Mouse (Mus musculus) 3T3-L1 (cell line): ENCODE data around the gene Bax.

ENCODE experiments used
- DNase-seq: peaks from one replicate; pipeline ENCODE4 v3.0.0-alpha.2; 2015; ENCODE audit warnings: low read depth, low spot score

The Bax gene

GRCm38 (mm10) chr7:45456721-45457203 is 9.9 kb downstream of the Bax start:
- DNase-seq, result peak; percentile 51

- no peak for DNase-seq
Measured at GRCm38 (mm10) chr7:45455932-45456696, 10.6 kb downstream of the Bax start.

GRCm38 (mm10) chr7:45454971-45455370 is 11.7 kb downstream of the Bax start:
- DNase-seq, result no peak

DNA sequence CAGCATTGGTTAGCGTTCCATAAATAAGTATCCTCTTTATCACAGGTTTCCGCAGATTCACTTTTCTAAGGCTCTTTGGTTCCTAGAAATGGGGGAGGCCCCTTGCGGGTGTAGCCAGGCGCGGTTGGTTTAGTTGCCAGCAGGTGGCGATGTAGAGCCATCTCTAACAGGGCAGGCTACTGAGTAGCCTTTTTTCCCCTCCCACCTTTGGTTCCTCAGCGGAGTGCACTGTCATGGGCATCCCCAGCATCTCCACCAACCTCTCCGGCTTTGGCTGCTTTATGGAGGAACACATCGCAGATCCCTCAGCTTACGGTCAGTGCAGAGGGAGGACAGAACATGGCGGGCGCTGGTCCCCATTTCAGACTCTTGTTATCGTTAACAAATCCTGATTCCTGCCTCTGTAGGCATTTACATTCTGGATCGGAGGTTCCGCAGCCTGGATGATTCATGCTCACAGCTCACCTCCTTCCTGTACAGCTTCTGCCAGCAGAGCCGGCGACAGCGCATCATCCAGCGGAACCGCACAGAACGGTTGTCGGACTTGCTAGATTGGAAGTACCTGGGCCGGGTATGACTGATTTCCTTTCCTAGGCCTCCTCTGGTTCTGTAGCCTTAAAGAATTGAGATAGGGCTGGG is 15.2 kb downstream of the Bax start:
- DNase-seq, result peak; percentile 84

GRCm38 (mm10) chr7:45449974-45450373 is 16.7 kb downstream of the Bax start:
- DNase-seq, result no peak

DNA sequence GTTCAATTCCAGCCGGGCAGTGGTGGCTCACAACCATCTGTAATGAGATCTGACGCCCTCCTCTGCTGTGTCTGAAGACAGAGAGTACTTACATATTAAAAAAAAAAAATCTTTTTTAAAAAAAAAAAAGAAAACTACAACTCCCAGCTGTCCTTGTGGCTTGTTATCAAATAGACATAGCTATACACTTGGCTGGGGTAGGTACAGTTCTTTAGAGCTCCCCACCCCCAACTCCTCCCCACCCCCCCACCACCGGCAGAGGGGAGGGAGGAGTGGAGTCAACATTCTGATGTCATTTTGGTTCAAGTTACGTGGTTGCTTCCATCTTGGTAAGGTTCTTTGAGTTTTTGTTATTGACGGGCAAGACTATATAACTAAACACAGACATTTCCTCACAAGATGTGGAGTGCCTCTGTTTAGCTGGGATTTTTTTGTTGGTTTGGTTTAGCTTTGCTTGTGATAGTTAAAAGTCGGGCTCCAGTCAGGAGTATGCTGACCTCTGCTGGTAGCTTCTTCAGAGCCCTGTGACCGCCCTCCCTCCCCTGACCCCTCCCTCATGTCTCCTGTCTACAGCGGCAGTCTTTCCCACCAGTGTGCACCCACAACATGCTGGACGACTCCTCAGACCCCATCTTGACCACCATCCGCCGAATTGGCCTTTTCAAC is 19.2 kb downstream of the Bax start:
- peak; percentile 38 for DNase-seq

GRCm38 (mm10) chr7:45446589-45446988 is 20.1 kb downstream of the Bax start:
- no peak for DNase-seq

DNA sequence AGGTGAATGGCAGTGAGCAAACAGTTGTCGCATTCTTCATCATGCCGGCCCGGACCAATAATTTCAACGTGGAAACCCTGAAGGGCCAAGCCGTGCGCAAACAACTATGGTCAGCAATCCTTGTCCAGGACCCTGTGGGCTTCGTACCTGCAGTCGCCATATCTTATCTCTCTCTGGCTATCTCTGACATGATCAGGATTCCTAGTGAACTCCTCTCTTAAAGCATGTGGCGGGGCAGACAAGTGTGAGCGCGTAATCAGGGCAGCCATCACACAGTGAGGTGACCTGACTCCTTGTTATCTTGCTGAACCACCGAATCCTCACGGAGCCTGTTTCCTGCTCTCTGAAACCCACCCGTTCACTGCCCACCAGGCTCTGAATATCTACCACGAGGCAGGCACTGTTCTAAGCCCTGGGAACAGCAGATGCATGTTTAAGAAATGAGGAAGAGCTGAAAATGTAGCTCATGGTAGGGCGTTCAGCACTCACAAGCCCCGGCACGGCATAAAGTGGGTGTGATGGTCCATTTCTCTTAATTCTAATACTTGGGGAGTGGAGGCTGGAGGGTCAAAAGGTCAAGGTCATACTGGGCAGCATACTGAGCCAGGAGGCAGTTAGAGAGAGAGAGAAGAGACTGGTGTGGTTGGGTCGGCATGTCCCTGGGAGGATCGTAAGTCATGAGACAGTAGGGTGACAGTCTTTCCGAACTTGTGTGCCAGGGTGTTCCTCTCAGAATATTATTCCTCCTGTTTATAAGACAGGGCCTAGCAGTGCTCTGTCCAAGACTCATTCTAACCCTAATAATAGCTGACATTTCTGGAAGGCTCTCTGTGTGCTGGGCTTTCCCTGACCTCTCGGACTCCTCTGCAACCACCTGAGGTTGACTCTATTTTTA is 22.9 kb downstream of the Bax start:
- no peak for DNase-seq

DNA sequence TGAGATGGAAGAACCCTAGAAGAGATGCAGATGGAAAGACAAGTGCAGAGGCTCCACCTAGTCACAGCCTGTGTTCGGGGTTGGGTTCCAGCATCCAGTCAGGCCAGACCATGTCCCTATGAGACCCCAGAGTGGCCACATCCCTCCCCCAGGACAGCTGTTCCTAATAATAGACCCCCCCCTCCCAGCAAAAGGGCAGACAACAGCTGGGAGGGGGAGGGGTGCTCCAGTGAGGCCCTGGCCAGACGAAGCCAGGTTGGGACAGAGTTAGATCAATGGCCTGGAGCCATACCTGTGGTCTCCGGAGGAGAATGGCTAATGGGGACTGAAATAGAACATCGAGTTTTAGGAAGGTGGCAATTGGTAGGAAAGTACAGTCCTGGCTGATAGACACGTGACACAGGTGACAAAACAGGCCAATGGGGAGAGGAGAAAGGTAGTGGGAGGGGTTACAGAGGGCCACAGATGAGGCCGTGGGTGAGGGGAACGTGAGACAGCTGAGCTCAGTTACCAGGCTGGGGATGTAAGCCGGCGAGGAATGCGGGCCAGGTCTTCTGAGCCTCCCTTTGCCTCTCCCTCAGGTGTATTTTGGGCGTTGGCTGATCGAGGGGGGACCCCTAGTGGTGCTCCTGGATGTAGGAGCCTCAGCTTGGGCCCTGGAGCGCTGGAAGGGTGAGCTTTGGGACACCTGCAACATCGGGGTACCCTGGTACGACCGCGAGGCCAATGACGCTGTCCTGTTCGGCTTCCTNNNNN is 29.0 kb downstream of the Bax start, which contains the start of gene Ruvbl2:
Ruvbl2 (minus strand) TSS at position 576 of the 756 bp plus-strand sequence.
- DNase-seq, result no peak

DNA sequence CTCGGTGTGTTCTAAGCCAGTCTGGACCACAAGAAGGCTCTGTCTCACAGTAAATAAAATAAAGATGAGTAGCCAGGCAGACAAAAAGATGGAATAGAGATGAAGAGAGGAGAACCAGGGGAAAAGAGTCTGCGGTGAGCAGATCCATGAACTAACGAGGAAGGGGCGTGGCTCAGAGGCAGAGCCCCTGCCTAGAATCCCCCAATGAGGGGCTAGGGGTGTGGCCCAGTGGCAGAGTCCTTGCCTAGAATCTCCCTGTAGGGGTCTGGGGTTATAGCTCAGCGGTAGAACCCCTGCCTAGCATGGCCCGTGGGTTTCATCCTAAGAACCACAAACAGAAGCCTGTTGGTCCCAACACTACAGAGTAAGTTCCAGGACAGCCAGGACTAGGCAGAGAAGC is 29.7 kb downstream of the Bax start:
- DNase-seq, result no peak

GRCm38 (mm10) chr7:45436444-45436843 is 30.3 kb downstream of the Bax start:
- no peak for DNase-seq

DNA sequence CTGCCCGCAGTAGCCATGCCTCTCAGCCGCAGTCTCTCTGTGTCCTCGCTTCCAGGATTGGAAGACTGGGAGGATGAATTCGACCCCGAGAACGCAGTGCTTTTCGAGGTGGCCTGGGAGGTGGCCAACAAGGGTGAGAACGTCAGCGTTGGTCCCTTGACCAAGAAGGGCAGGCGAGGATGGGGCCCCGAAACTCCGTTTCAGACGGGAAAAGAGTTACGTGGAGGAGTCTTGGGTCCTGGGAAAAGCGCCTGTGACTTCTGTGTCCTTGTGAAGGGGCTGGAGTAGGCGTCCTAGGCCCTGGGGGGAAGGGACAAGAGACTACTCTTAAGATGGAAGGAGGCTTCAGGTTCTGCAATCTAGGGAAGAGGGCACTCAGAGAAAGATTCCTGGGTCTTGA is 31.7 kb downstream of the Bax start:
- DNase-seq, result peak; percentile 39

DNA sequence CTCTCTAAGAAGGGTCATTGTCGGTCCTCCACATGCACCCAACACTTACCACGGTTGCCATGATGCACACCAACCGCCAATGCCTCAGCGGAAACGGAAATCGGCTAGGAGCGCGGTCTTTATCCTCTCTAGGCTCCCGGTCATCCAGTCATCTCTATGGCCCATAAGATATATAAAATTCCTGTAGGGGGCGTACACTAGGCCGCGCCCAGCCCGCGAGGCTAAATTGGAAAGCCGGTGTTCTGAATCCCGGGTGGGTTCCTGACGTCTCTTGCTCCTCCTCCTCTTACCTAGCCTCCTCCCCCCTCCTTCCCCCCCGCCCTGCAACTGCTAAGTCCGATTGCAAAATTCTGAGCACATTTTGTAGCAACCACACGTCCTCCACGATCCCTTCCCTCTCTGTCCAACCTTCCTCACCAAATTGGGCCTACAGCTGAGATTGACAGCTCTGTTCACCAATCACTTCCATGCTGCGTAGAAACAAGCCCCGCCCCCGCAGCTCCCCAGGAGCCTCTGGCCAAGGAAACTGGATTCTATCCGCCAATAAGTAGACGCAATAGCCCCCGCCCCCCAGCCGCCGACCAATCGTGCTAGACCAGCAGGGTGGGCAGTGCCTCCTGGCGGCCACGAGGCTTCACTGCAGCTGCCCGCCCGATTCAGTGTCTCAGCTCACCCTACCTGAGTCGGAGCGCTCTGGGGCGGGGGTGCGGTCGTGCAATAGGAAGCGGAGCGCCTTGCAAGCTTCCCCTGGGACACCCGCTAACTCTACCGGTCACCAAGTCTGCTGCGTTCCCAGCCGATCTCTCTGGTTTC is 32.3 kb downstream of the Bax start, which contains the start of gene Gys1:
Gys1 (plus strand) TSS at position 642 of the 813 bp plus-strand sequence.
- DNase-seq, result peak; percentile 99

GRCm38 (mm10) chr7:45433835-45434202 is 32.9 kb downstream of the Bax start:
- DNase-seq, result no peak

DNA sequence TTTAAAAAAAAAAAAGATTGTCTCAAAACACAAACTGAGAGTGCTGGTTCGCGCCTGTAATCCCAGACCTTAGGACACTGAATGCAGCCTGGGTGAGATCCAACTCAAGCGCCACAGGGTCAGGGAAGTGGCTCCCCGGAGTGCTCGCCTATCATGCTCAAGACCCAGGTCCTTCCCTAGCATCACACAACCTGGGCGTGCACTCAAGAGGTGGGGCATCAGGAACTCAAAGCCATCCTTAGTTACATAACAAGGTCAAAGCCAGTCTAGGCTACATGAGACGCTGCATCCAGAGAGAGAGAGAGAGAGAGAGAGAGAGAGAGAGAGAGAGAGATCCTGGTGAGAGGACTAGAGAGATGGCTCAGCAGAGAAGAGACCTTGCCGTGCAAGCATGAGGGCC is 40.1 kb downstream of the Bax start:
- no peak for DNase-seq

DNA sequence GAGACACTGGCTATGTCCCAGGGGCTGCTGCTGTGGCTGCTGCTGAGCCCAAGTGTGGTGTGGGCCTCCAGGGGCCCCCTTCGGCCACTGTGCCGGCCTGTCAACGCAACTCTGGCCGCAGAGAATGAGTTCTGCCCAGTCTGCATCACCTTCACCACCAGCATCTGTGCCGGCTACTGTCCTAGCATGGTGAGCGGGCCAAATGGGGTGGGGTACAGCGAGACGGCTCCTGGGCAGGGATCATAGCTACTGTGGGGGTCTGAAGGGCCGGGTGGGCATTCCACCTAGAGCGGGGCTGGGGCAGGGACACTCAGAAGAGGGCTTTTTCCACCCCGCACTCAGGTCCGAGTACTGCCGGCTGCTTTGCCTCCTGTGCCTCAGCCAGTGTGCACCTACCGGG is 45.5 kb downstream of the Bax start:
- DNase-seq, result no peak

GRCm38 (mm10) chr7:45420615-45420919 is 46.1 kb downstream of the Bax start, which contains the start of gene Lhb:
Lhb (plus strand) TSS chr7:45420820.
- no peak for DNase-seq

GRCm38 (mm10) chr7:45419859-45420614 is 46.7 kb downstream of the Bax start:
- DNase-seq, result no peak

DNA sequence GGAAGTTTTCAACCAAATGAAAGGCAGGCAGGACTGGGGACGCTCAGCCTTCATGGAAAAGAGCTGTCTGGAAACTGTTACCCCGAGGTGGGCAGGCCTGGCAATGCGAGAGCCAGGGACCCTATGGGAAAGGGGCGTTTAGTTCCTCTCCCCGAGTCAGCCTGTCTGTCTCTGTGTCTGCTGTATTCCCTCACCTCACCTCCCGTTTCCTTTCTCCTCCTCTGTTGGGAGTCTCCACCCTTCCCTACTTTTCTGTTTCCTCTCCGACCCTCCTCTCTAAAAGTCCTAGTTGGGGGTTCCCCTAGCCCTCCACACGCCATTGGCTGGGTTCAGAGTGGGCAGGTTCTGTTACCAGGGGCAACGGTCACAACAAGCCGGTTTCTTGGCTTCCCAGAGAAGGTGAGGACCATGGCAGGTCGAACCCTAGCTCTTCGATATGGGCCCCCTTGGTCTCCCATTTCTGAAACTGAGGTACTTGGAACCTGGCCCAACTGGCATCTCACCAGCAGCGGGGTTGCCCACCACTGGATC is 48.7 kb downstream of the Bax start:
- no peak for DNase-seq
